Mouse (Mus musculus) lung, postnatal 0 days (tissue): ENCODE results near the gene Ggt1.

ENCODE experiments used
- CTCF ChIP-seq: IDR thresholded peaks from 2 replicates; pipeline ENCODE4 v1.5.1; 2016; ENCODE audit warnings: antibody characterized with exemption, mild to moderate bottlenecking
- EP300 ChIP-seq: IDR thresholded peaks from 2 replicates; pipeline ENCODE4 v1.6.1; 2016; ENCODE audit warnings: antibody characterized with exemption, mild to moderate bottlenecking, control low read depth

DNA sequence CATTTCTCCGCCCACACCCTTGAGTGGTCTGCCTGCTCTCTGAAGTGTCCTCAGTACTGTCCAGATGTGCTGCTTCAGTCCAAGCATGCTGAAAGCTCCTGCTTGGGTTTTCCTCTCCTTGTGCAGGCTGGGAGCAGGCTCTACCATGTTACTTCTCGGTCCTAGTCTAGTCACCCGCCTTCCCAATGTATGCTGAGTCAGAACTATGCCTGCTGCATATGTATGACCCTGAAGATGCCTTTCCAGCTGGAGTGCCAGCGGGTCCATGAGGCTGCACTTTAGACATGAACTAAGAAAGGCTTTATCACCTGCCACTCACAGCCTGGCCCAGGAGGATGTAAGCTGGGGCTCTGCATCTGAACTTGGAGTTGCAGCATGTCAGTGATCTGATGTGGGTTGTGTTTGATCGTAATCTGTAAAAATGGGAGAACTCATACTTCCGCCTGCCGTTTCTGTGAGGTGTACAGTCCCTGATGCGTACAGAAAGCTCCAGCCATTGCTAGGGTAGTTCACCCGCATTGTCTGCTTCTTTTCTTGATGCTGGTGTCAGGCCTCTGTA is 29.8 kb upstream of the Ggt1 start:
- no peak for TF ChIP-seq CTCF
- no peak for TF ChIP-seq EP300
